Mouse (Mus musculus): Measurements from ENCODE around the gene B4galt3. TPM values are rescaled to one million over a fixed set of nuclear protein-coding genes. Genes with fewer than 3 reads are reported as not detected.

Gene B4galt3
- polyA plus RNA-seq, 1 experiment from 2014 or later, result 66.3 TPM

DNA sequence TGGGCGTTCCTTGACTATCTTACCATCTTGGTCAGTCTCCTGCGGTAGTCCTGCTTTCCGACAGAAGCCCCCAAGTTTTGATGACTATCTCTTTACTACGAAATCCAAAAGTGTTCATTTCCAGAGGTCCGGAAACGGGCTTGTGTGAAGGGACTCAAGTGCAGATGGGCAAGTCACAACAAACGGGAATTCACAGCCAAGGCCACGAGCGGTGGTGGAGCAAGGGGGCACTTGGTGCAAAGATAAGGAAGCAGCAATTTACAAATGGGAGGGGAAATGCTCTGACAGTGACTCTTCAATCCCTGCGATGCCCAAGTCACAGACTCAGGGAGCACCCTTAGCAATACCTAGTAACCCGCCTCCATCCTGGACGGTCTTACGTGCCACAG is 22.7 kb upstream of the B4galt3 start:
- DNase-seq (ENCODE audit: low spot score) (no peak), ATAC-seq (ENCODE audit: low FRiP score) (peak; percentile 10; the same call in 1 of the 2 replicates)
- H3K9ac ChIP-seq (ENCODE audit: low read depth, low read length), result peak overlapping the region; percentile 35; the same call in 1 of the 2 replicates
- WGBS, result 12% methylated on average over 13 of the region's 13 CpGs
- no peaks in the 10 kb centered on the region for H3K27me3 ChIP-seq (ENCODE audit: control insufficient read depth, insufficient read depth, low read length)
- 0 out of 2 replicates have a peak, but pooled peaks cover 3% of the 10 kb centered on the region for H3K36me3 ChIP-seq (ENCODE audit: control insufficient read depth, insufficient read depth, low read length)
- H3K4me3 ChIP-seq (ENCODE audit: low read depth, low read length), result peak overlapping the region; percentile 26
- peak overlapping the region; percentile 52 for H3K4me2 ChIP-seq (replicated peaks; ENCODE audit: low read depth, low read length)
- peak overlapping the region; percentile 43 for H3K27ac ChIP-seq (ENCODE audit: low read depth, low read length)
- peaks cover 14% of the 10 kb centered on the region for H3K4me1 ChIP-seq (replicated peaks; ENCODE audit: control insufficient read depth, insufficient read depth, low read length)
- H3K9me3 ChIP-seq (ENCODE audit: control insufficient read depth, low read length), result no peaks in the 10 kb centered on the region

DNA sequence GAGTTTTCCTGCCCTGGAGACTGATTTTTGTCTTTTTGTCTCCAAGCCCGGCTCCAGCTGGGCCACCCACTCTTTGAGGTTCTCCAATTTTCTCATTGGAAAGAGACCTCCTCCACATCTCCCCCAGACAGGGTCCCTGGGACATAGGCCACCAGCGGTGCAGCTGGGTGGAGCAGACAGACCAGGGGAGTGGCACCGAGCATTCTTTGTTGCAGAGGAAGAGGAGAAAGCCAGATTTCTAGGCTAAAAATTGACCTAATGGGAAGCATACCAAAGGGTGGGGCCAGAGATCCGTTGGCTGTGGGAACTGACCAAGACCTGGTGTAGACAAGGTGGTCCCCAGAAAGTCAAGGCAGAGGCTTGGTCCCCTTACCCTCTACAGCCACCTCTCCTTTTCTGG is 22.2 kb upstream of the B4galt3 start:
- Histone ChIP-seq H3K9ac (ENCODE audit: low read depth, low read length) (no peak overlapping the region), H3K4me1 (replicated peaks; ENCODE audit: control insufficient read depth, insufficient read depth, low read length) (peaks cover 14% of the 10 kb centered on the region), H3K4me3 (ENCODE audit: low read depth, low read length) (peak overlapping the region; percentile 26; the same call in 1 of the 2 replicates), H3K27me3 (ENCODE audit: control insufficient read depth, insufficient read depth, low read length) (no peaks in the 10 kb centered on the region), H3K27ac (ENCODE audit: low read depth, low read length) (peak overlapping the region; percentile 43), H3K36me3 (ENCODE audit: control insufficient read depth, insufficient read depth, low read length) (no peaks in the 10 kb centered on the region), H3K9me3 (ENCODE audit: control insufficient read depth, low read length) (no peaks in the 10 kb centered on the region), H3K4me2 (replicated peaks; ENCODE audit: low read depth, low read length) (peak overlapping the region; percentile 52)
- DNase-seq (ENCODE audit: low spot score) (peak; percentile 22), ATAC-seq (ENCODE audit: low FRiP score) (no peak)
- 34% methylated on average over 4 of the region's 4 CpGs for WGBS

DNA sequence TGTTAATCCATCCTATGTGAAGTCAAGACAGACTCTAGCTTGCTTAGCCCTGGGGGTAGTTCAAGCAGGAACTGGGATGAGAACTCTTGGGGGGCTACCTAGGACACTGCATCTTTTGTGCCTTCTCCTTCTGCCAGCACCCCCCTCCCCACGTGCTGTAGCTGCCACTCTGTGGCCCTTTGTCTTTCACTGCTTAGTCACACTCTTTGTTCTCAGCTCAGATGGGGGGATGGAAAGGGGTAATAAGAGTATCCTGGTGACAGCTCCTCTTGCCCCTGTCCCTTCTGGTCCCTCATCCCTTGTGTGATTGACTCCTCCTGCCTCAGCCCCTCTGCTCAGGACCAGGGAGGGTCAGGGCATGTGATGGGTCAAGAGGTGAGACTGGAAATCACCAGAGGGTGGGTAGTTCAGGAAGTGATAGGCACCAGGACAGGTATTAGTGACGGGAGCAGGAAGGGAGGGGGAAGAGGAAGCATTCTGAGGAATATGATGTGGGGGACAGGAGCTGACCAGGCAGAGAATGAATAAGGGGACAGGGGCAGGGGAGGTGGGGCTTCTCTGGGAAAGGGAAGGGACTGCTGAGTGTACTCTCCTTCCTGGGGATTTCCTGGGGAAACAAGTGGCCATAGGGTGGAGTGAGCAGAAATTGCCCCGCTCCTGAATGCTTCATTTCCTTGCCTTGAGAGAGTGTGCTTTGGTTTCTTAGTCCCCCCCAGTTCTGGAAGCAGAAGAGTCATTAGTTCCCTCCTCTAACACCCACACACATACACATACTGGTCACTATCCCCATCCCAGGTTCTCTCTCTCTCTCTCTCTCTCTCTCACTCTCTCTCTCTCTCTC is 21.5 kb upstream of the B4galt3 start:
- ATAC-seq (ENCODE audit: low FRiP score), result peak; percentile 4; the same call in 1 of the 2 replicates
- Histone ChIP-seq H3K27me3 (ENCODE audit: control insufficient read depth, insufficient read depth, low read length) (no peaks in the 10 kb centered on the region), H3K4me2 (replicated peaks; ENCODE audit: low read depth, low read length) (no peak overlapping the region), H3K9ac (ENCODE audit: low read depth, low read length) (no peak overlapping the region), H3K4me1 (replicated peaks; ENCODE audit: control insufficient read depth, insufficient read depth, low read length) (peaks cover 14% of the 10 kb centered on the region), H3K36me3 (ENCODE audit: control insufficient read depth, insufficient read depth, low read length) (no peaks in the 10 kb centered on the region), H3K4me3 (ENCODE audit: low read depth, low read length) (no peak overlapping the region), H3K27ac (ENCODE audit: low read depth, low read length) (no peak overlapping the region), H3K9me3 (ENCODE audit: control insufficient read depth, low read length) (no peaks in the 10 kb centered on the region)
- WGBS, result 29% methylated on average over 3 of the region's 3 CpGs
- DNase-seq (ENCODE audit: low spot score), result peak; percentile 36

DNA sequence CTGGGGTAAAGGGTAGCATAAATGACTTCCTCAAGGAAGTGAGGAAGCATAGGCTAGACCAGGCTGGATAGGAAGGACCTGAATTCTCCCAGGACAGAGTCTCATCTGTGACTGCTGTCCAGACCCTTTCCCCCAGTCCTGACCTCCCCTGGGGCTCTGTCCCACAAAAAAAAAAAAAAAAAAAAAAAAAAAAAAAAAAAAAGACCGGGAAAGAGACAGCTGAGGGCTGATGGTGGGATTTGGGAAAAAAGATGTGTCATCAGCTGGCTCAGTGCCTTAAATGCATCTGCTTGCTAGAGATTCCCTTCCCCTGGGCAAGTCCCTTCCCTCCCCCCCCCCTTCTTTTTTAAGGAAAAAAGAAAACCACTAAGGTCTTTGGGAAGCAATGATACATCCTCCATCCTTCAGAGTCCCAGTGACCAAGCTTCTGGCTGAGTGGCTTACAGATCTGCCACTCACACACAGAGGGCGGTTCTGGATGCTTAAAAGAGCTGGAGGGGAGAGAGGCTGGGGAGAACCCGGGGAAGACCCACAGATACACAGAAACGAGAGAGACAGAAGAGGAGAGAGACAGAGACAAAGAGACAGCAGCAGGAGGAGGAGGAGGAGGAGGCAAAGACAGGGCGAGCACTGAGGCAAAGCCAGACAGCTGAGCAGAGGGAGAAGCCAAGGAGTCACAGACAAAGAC is 20.1 kb upstream of the B4galt3 start, which contains the start of gene Adamts4:
Gene Adamts4, plus strand, starts transcription at position 509 of the 688 bp plus-strand sequence.
- H3K27ac ChIP-seq (ENCODE audit: low read depth, low read length), result peak within 1 kb of the TSS; percentile 67; the same call in 1 of the 2 replicates
- H3K4me3 ChIP-seq (ENCODE audit: low read depth, low read length), result peak within 1 kb of the TSS; percentile 23
- ATAC-seq (ENCODE audit: low FRiP score), result no peak
- H3K4me2 ChIP-seq (replicated peaks; ENCODE audit: low read depth, low read length), result peak within 1 kb of the TSS; percentile 45
- 7% methylated on average over 5 of the region's 5 CpGs for WGBS
- peak within 1 kb of the TSS; percentile 33; the same call in 1 of the 2 replicates for H3K9ac ChIP-seq (ENCODE audit: low read depth, low read length)
- DNase-seq (ENCODE audit: low spot score), result peak; percentile 68
- H3K9me3 ChIP-seq (ENCODE audit: control insufficient read depth, low read length), result no peaks in the 10 kb centered on the region
- no peaks in the 10 kb centered on the region for H3K27me3 ChIP-seq (ENCODE audit: control insufficient read depth, insufficient read depth, low read length)
- H3K4me1 ChIP-seq (replicated peaks; ENCODE audit: control insufficient read depth, insufficient read depth, low read length), result peaks cover 14% of the 10 kb centered on the region
- no peaks in the 10 kb centered on the region for H3K36me3 ChIP-seq (ENCODE audit: control insufficient read depth, insufficient read depth, low read length)

DNA sequence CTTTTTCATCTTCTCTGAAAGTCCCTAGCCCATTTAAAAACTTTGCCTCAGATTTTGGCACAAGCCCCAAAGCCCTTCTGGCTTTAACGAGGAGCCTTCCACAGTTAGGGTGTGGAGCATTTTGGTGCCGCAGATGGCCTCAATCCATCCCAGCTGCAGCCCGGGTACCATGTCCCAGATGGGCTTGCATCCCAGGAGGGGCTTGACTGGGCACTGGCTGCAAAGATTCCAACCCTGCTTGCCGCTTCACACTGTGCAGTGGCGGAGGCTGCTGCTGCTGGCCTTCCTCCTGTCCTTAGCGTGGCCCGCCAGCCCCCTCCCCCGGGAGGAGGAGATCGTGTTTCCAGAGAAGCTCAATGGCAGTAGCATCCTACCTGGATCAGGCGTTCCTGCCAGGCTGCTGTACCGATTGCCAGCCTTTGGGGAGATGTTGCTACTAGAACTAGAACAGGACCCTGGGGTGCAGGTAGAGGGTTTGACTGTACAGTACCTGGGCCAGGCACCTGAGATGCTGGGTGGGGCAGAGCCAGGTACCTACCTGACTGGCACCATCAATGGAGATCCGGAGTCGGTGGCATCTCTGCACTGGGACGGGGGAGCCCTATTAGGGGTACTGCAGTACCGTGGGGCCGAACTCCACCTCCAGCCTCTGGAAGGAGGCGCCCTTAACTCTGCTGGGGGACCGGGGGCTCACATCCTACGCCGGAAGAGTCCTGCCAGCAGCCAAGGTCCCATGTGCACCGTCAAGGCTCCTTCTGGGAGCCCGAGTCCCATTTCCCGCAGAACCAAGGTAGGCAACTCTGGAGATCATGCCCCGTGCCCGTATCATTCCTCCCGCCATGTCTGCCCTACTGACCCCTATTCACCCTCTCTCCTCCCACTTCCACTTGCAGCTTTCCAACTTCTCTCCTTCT is 19.2 kb upstream of the B4galt3 start, which contains the start of gene Ndufs2:
Gene Ndufs2, minus strand, starts transcription at position 709 of the 914 bp plus-strand sequence.
- H3K9me3 ChIP-seq (ENCODE audit: control insufficient read depth, low read length), result no peaks in the 10 kb centered on the region
- no peaks in the 10 kb centered on the region for H3K27me3 ChIP-seq (ENCODE audit: control insufficient read depth, insufficient read depth, low read length)
- ATAC-seq (ENCODE audit: low FRiP score) (0 out of 2 replicates have a peak, but pooled peaks have one; percentile 15), DNase-seq (ENCODE audit: low spot score) (peak; percentile 48)
- peak within 1 kb of the TSS; percentile 67 for H3K27ac ChIP-seq (ENCODE audit: low read depth, low read length)
- 10% methylated on average over 25 of the region's 26 CpGs for WGBS
- H3K4me2 ChIP-seq (replicated peaks; ENCODE audit: low read depth, low read length), result peak within 1 kb of the TSS; percentile 45
- H3K36me3 ChIP-seq (ENCODE audit: control insufficient read depth, insufficient read depth, low read length), result no peaks in the 10 kb centered on the region
- H3K4me1 ChIP-seq (replicated peaks; ENCODE audit: control insufficient read depth, insufficient read depth, low read length), result peaks cover 14% of the 10 kb centered on the region
- peak within 1 kb of the TSS; percentile 23 for H3K4me3 ChIP-seq (ENCODE audit: low read depth, low read length)
- peak within 1 kb of the TSS; percentile 33; the same call in 1 of the 2 replicates for H3K9ac ChIP-seq (ENCODE audit: low read depth, low read length)

DNA sequence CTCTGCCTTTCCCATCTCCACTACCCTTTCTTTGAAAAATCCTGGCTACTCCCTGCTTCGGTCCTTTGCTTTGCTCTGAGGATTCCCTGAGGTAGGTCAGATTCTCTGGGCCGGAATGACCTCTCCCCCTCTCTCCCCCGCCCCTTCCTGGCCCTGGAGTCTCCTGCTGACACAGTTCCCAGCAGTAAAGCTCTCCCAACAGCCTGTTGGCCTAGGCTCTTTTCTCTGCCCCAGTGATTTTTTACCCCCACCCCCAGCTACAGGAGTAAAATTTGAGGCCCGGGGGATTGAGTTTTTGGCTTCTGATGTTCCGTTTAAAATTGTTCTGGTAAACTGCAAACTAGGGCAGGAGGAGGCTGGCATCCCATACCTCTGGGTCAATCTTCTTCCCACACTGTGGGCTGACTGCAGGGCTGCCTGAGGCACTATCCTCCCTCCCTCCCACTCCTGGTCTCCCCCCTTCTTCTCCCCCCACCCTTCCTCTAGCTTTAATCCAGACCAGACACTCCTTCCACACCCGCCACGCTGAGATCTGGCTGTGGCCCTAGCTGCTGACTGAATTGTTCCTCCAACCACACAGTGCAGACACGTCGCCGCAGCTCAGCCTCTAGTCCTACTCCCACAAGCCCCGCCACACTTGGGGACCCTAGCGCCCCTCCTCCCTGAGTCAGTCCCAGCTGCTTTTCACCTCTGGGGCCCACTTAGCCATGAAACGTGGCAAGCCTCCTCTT is 18.4 kb upstream of the B4galt3 start:
- Histone ChIP-seq H3K4me3 (ENCODE audit: low read depth, low read length) (peak overlapping the region; percentile 23; the same call in 1 of the 2 replicates), H3K4me1 (replicated peaks; ENCODE audit: control insufficient read depth, insufficient read depth, low read length) (peaks cover 10% of the 10 kb centered on the region), H3K36me3 (ENCODE audit: control insufficient read depth, insufficient read depth, low read length) (no peaks in the 10 kb centered on the region), H3K27ac (ENCODE audit: low read depth, low read length) (peak overlapping the region; percentile 56; the same call in 1 of the 2 replicates), H3K27me3 (ENCODE audit: control insufficient read depth, insufficient read depth, low read length) (no peaks in the 10 kb centered on the region), H3K4me2 (replicated peaks; ENCODE audit: low read depth, low read length) (peak overlapping the region; percentile 45), H3K9me3 (ENCODE audit: control insufficient read depth, low read length) (no peaks in the 10 kb centered on the region), H3K9ac (ENCODE audit: low read depth, low read length) (peak overlapping the region; percentile 27; the same call in 1 of the 2 replicates)
- 2% methylated on average over 13 of the region's 13 CpGs for WGBS
- no peak for ATAC-seq (ENCODE audit: low FRiP score)
- peak; percentile 48 for DNase-seq (ENCODE audit: low spot score)

DNA sequence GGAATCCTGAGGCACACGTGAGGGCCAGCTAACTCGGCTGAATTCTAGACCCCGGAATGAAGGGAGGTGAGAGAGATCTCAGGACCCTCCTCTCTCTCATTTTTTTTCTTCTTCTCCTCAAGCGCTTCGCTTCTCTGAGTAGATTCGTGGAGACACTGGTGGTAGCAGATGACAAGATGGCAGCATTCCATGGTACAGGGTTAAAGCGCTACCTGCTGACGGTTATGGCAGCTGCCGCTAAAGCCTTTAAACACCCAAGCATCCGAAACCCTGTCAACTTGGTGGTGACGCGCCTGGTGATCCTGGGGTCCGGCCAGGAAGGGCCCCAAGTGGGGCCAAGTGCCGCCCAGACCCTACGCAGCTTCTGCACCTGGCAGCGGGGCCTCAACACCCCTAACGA is 17.7 kb upstream of the B4galt3 start:
- Histone ChIP-seq H3K9me3 (ENCODE audit: control insufficient read depth, low read length) (no peaks in the 10 kb centered on the region), H3K4me3 (ENCODE audit: low read depth, low read length) (no peak overlapping the region), H3K4me1 (replicated peaks; ENCODE audit: control insufficient read depth, insufficient read depth, low read length) (peaks cover 10% of the 10 kb centered on the region), H3K4me2 (replicated peaks; ENCODE audit: low read depth, low read length) (0 out of 2 replicates have a peak overlapping the region, but pooled peaks have one; percentile 45), H3K9ac (ENCODE audit: low read depth, low read length) (peak overlapping the region; percentile 27; the same call in 1 of the 2 replicates), H3K27ac (ENCODE audit: low read depth, low read length) (no peak overlapping the region; the same call in 1 of the 2 replicates), H3K36me3 (ENCODE audit: control insufficient read depth, insufficient read depth, low read length) (no peaks in the 10 kb centered on the region), H3K27me3 (ENCODE audit: control insufficient read depth, insufficient read depth, low read length) (no peaks in the 10 kb centered on the region)
- WGBS, result 54% methylated on average over 17 of the region's 17 CpGs
- ATAC-seq (ENCODE audit: low FRiP score), result no peak
- DNase-seq (ENCODE audit: low spot score), result no peak
